In the genomic region with DNA sequence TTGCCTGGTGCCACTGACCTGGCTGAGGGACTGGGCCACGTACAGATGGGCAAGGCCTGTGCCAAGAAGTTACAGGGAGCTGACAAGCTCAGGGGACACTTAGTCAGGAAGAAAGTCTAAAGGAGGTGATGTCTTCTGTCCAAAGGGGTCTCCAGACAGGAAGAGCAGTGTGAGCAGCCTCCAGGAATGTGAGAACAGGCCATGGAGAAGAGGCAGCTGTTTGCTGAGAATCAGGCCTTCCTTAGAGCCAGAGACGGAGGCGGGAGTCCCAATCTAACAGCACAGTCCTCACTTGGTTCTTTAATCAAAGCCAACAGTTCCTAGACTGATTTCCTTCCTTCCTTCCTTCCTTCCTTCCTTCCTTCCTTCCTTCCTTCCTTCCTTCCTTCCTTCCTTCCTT, we compare ENCODE assay signal across 14 mouse cellular contexts.
DNase-seq lines count a peak whose midpoint lies in the region; ATAC-seq and TF ChIP-seq lines count a peak whose summit lies in the region.
"Had no signal": no experiment of that assay in that cellular context is flagged by ENCODE, and none has a peak within 500 bp of the region (broad histone marks: within the 10 kb centered on the region; RNA-seq: fewer than 3 reads in every experiment).

No protein-coding gene starts in this region.

- peak overlapping the region; percentile 6 to 42; a peak in 2 of 4 replicates for H3K27ac ChIP-seq in heart, embryonic 14.5 days (replicated peaks in 1 of 2; ENCODE audit: control insufficient read depth in 1 of 2, insufficient read depth in 1 of 2, low read depth in 2 of 2, low read length in 2 of 2)
- no peak overlapping the region for H3K27ac ChIP-seq in heart, embryonic 12.5 days (ENCODE audit: poor library complexity, severe bottlenecking)
- peak overlapping the region; percentile 4; the same call in 1 of the 2 replicates for H3K27ac ChIP-seq in intestine, postnatal 0 days (ENCODE audit: low read depth, low read length)

- no peak for TF ChIP-seq CTCF in intestine, postnatal 0 days (IDR thresholded peaks at IDR 0.05; ENCODE audit: low read depth)

- intact Hi-C loops in heart, postnatal 14 days (cut with DNase I) = no loop called here

- DNase-seq in kidney, postnatal 4 days = peak; percentile 51 to 57
- no peak for DNase-seq in kidney, adult 11 months
- peak; percentile 37 to 44 for DNase-seq in heart, postnatal 14 days
- DNase-seq in thymus, postnatal 25 days = no peak
- DNase-seq: cerebellum, postnatal 14 days; forebrain, postnatal 0 days; gastrocnemius, postnatal 14 days; kidney, postnatal 14 days; left cerebral cortex, postnatal 4 days; midbrain, embryonic 14.5 days had no signal

- H3K36me3 ChIP-seq in heart, embryonic 14.5 days (ENCODE audit: control insufficient read depth, insufficient read depth, low read length) = no peaks in the 10 kb centered on the region
- no peaks in the 10 kb centered on the region for H3K36me3 ChIP-seq in heart, embryonic 12.5 days
- no peaks in the 10 kb centered on the region for H3K36me3 ChIP-seq in intestine, postnatal 0 days (ENCODE audit: control insufficient read depth, insufficient read depth)

- no peak for ATAC-seq in heart, embryonic 14.5 days (ENCODE audit: insufficient number of reproducible peaks, insufficient read depth, low FRiP score, low read depth)
- no peak for ATAC-seq in heart, embryonic 12.5 days (ENCODE audit: insufficient number of reproducible peaks, low FRiP score)
- ATAC-seq in intestine, postnatal 0 days = no peak
- ATAC-seq: forebrain, postnatal 0 days had no signal

- no peak overlapping the region for H3K9ac ChIP-seq in heart, embryonic 14.5 days (ENCODE audit: low read length)
- no peak overlapping the region for H3K9ac ChIP-seq in heart, embryonic 12.5 days
- no peak overlapping the region for H3K9ac ChIP-seq in intestine, postnatal 0 days (ENCODE audit: low read depth, low read length)
- H3K9ac ChIP-seq: forebrain, postnatal 0 days had no signal

- no peak overlapping the region for H3K4me2 ChIP-seq in heart, embryonic 14.5 days (ENCODE audit: low read length)
- no peak overlapping the region for H3K4me2 ChIP-seq in heart, embryonic 12.5 days
- H3K4me2 ChIP-seq in intestine, postnatal 0 days (replicated peaks; ENCODE audit: low read depth) = no peak overlapping the region
- H3K4me2 ChIP-seq: liver, embryonic 11.5 days had no signal

- peaks cover 0 to 4% of the 10 kb centered on the region in 2 experiments; a peak in 1 of 4 replicates for H3K4me1 ChIP-seq in heart, embryonic 14.5 days (ENCODE audit: control insufficient read depth in 2 of 2, insufficient read depth in 2 of 2, low read length in 2 of 2)
- H3K4me1 ChIP-seq in heart, embryonic 12.5 days (replicated peaks) = peaks cover 19% of the 10 kb centered on the region
- H3K4me1 ChIP-seq in intestine, postnatal 0 days (replicated peaks; ENCODE audit: control insufficient read depth, insufficient read depth, low read length) = no peaks in the 10 kb centered on the region

- no peak overlapping the region for H3K4me3 ChIP-seq in heart, embryonic 14.5 days (ENCODE audit: control insufficient read depth in 1 of 2, insufficient read depth in 1 of 2, low read depth in 1 of 2, low read length in 2 of 2)
- H3K4me3 ChIP-seq in heart, embryonic 12.5 days = no peak overlapping the region
- H3K4me3 ChIP-seq in intestine, postnatal 0 days (ENCODE audit: low read depth, low read length) = no peak overlapping the region

- WGBS in heart, embryonic 14.5 days = 76% methylated on average over 3 of the region's 3 CpGs
- 52% methylated on average over 3 of the region's 3 CpGs for WGBS in heart, embryonic 12.5 days
- WGBS in intestine, postnatal 0 days = 70% methylated on average over 3 of the region's 3 CpGs

- no peaks in the 10 kb centered on the region for H3K9me3 ChIP-seq in heart, embryonic 14.5 days (ENCODE audit: control insufficient read depth, low read length)
- no peaks in the 10 kb centered on the region for H3K9me3 ChIP-seq in heart, embryonic 12.5 days (replicated peaks)
- H3K9me3 ChIP-seq in intestine, postnatal 0 days (ENCODE audit: control insufficient read depth) = no peaks in the 10 kb centered on the region

- H3K27me3 ChIP-seq in heart, embryonic 14.5 days (ENCODE audit: control insufficient read depth, insufficient read depth, low read length) = no peaks in the 10 kb centered on the region
- 0 out of 2 replicates have a peak, but pooled peaks cover 7% of the 10 kb centered on the region for H3K27me3 ChIP-seq in heart, embryonic 12.5 days (replicated peaks)
- no peaks in the 10 kb centered on the region for H3K27me3 ChIP-seq in intestine, postnatal 0 days (replicated peaks; ENCODE audit: control insufficient read depth, insufficient read depth, low read length)

Comparison
In these comparisons a context has a peak if more than half of its experiments do, and no peak if none do; other contexts are left out.
1. DNase-seq: peak in kidney, postnatal 4 days (2 of 2) and heart, postnatal 14 days (2 of 2); none in kidney, adult 11 months (single experiment) and thymus, postnatal 25 days (single experiment).